Comparison of ENCODE assay signal across 13 mouse cellular contexts in the genomic region with DNA sequence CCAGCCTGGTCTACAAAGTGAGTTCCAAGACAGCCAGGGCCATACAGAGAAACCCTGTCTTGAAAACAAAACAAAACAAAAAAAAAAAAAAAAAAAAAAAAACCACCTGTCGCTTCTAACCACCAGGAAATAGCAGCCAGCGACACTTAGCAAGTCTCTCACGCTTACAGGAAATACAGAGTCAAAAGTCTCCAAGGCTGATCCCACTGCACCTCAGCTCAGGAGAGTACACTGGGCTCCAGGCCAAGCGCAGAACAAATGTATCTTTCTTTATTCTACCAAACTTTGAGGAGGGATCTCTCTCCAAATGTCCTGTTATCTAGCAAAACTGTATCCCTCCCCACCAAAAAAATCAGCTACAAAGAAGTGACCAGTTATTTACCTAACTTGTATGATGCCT. TPM values are rescaled to one million over a fixed set of nuclear protein-coding genes. Genes with fewer than 3 reads are reported as not detected.
A peak's percentile ranks its signal among the peaks of the same experiment; 100 is the strongest.
DNase-seq lines count a peak whose midpoint lies in the region; ATAC-seq lines count a peak whose summit lies in the region.
"Had no signal": no experiment of that assay in that cellular context is flagged by ENCODE, and none has a peak within 500 bp of the region (broad histone marks: within the 10 kb centered on the region; RNA-seq: fewer than 3 reads in every experiment).

No protein-coding gene starts in this region.

- no peaks in the 10 kb centered on the region for H3K36me3 ChIP-seq in forebrain, embryonic 12.5 days (replicated peaks)
- H3K36me3 ChIP-seq in forebrain, embryonic 15.5 days: no peaks in the 10 kb centered on the region
- no peaks in the 10 kb centered on the region for H3K36me3 ChIP-seq in midbrain, embryonic 13.5 days
- H3K36me3 ChIP-seq in midbrain, embryonic 16.5 days (ENCODE audit: control insufficient read depth, insufficient read depth, low read length): no peaks in the 10 kb centered on the region
- H3K36me3 ChIP-seq in intestine, embryonic 15.5 days: no peaks in the 10 kb centered on the region

- peak overlapping the region; percentile 58 for H3K4me2 ChIP-seq in forebrain, embryonic 12.5 days
- no peak overlapping the region for H3K4me2 ChIP-seq in forebrain, embryonic 15.5 days (replicated peaks)
- peak overlapping the region; percentile 20 for H3K4me2 ChIP-seq in midbrain, embryonic 13.5 days (replicated peaks)
- H3K4me2 ChIP-seq in midbrain, embryonic 16.5 days (ENCODE audit: low read length): no peak overlapping the region
- H3K4me2 ChIP-seq in intestine, embryonic 15.5 days (replicated peaks): no peak overlapping the region

- no peak for ATAC-seq in forebrain, embryonic 12.5 days (ENCODE audit: low FRiP score)
- no peak for ATAC-seq in forebrain, embryonic 15.5 days (replicated peaks)
- no peak for ATAC-seq in midbrain, embryonic 13.5 days
- no peak for ATAC-seq in midbrain, embryonic 16.5 days
- peak; percentile 48 for ATAC-seq in inflammation-experienced regulatory T-cells, adult 6 months
- no peak for ATAC-seq in intestine, embryonic 15.5 days
- ATAC-seq: intestine, embryonic 16.5 days; Patski had no signal

- peaks cover 17% of the 10 kb centered on the region for H3K4me1 ChIP-seq in forebrain, embryonic 12.5 days
- H3K4me1 ChIP-seq in forebrain, embryonic 15.5 days: peaks cover 26% of the 10 kb centered on the region
- H3K4me1 ChIP-seq in midbrain, embryonic 13.5 days (replicated peaks): peaks cover 30% of the 10 kb centered on the region
- peaks cover 19% of the 10 kb centered on the region for H3K4me1 ChIP-seq in midbrain, embryonic 16.5 days (ENCODE audit: control insufficient read depth, insufficient read depth, low read length)
- H3K4me1 ChIP-seq in intestine, embryonic 15.5 days (replicated peaks): peaks cover 10% of the 10 kb centered on the region

- 82% methylated on average over 4 of the region's 4 CpGs for WGBS in forebrain, embryonic 12.5 days
- WGBS in forebrain, embryonic 15.5 days: 71% methylated on average over 4 of the region's 4 CpGs
- 87% methylated on average over 4 of the region's 4 CpGs for WGBS in midbrain, embryonic 13.5 days
- WGBS in midbrain, embryonic 16.5 days: 86% methylated on average over 4 of the region's 4 CpGs
- 69% methylated on average over 4 of the region's 4 CpGs for WGBS in intestine, embryonic 15.5 days

- H3K9me3 ChIP-seq in forebrain, embryonic 12.5 days: no peaks in the 10 kb centered on the region
- H3K9me3 ChIP-seq in forebrain, embryonic 15.5 days: no peaks in the 10 kb centered on the region
- H3K9me3 ChIP-seq in midbrain, embryonic 13.5 days: no peaks in the 10 kb centered on the region
- H3K9me3 ChIP-seq in midbrain, embryonic 16.5 days (replicated peaks; ENCODE audit: control insufficient read depth, low read length, poor library complexity, severe bottlenecking): no peaks in the 10 kb centered on the region
- no peaks in the 10 kb centered on the region for H3K9me3 ChIP-seq in intestine, embryonic 15.5 days
- H3K9me3 ChIP-seq: midbrain, embryonic 10.5 days had no signal

- DNase-seq in thymus, postnatal 25 days: peak; percentile 49
- DNase-seq in layer of hippocampus, adult 8-10 months (ENCODE audit: low spot score in 2 of 2): no peak
- DNase-seq: adrenal gland, postnatal 14 days; heart, adult 2 months had no signal

- H3K27ac ChIP-seq in forebrain, embryonic 12.5 days: no peak overlapping the region
- no peak overlapping the region for H3K27ac ChIP-seq in forebrain, embryonic 15.5 days (replicated peaks)
- no peak overlapping the region for H3K27ac ChIP-seq in midbrain, embryonic 13.5 days
- H3K27ac ChIP-seq in midbrain, embryonic 16.5 days (ENCODE audit: low read length): no peak overlapping the region; the same call in 1 of the 2 replicates
- no peak overlapping the region for H3K27ac ChIP-seq in intestine, embryonic 15.5 days
- H3K27ac ChIP-seq: heart, adult 2 months; midbrain, embryonic 10.5 days had no signal

- H3K4me3 ChIP-seq in forebrain, embryonic 12.5 days (replicated peaks): no peak overlapping the region
- H3K4me3 ChIP-seq in forebrain, embryonic 15.5 days: no peak overlapping the region
- H3K4me3 ChIP-seq in midbrain, embryonic 13.5 days (replicated peaks): no peak overlapping the region
- H3K4me3 ChIP-seq in midbrain, embryonic 16.5 days (ENCODE audit: low read depth, low read length): no peak overlapping the region
- no peak overlapping the region for H3K4me3 ChIP-seq in intestine, embryonic 15.5 days (replicated peaks)
- H3K4me3 ChIP-seq: heart, adult 2 months had no signal

- 0 out of 2 replicates have a peak overlapping the region, but pooled peaks have one; percentile 21 for H3K9ac ChIP-seq in forebrain, embryonic 12.5 days
- no peak overlapping the region for H3K9ac ChIP-seq in forebrain, embryonic 15.5 days (replicated peaks)
- H3K9ac ChIP-seq in midbrain, embryonic 13.5 days (replicated peaks): no peak overlapping the region
- no peak overlapping the region for H3K9ac ChIP-seq in midbrain, embryonic 16.5 days (ENCODE audit: low read depth, low read length)
- H3K9ac ChIP-seq in intestine, embryonic 15.5 days: no peak overlapping the region

- no peaks in the 10 kb centered on the region for H3K27me3 ChIP-seq in forebrain, embryonic 12.5 days
- H3K27me3 ChIP-seq in forebrain, embryonic 15.5 days: no peaks in the 10 kb centered on the region
- no peaks in the 10 kb centered on the region for H3K27me3 ChIP-seq in midbrain, embryonic 13.5 days
- no peaks in the 10 kb centered on the region for H3K27me3 ChIP-seq in midbrain, embryonic 16.5 days (ENCODE audit: control insufficient read depth, insufficient read depth, low read depth, low read length)
- H3K27me3 ChIP-seq in intestine, embryonic 15.5 days (replicated peaks): no peaks in the 10 kb centered on the region

RNA-seq across cellular contexts. Expression of gene Hdhd5, which starts 2.0 kb away (rescaled TPM):
- polyA plus RNA-seq in forebrain, embryonic 12.5 days (2016; fragmentation: Nextera tagmentation; extraction: Ambion mirVana): 17.1 and 19.1 TPM in 2 replicates
- 16.8 and 18.2 TPM in 2 replicates for polyA plus RNA-seq in forebrain, embryonic 15.5 days (2015; fragmentation: Nextera tagmentation; extraction: Ambion mirVana)
- polyA plus RNA-seq in midbrain, embryonic 13.5 days (2015; fragmentation: Nextera tagmentation; extraction: Ambion mirVana): 14.5 and 15.3 TPM in 2 replicates
- polyA plus RNA-seq in midbrain, embryonic 16.5 days (2015; fragmentation: Nextera tagmentation; extraction: Ambion mirVana): 14.6 and 15.0 TPM in 2 replicates
- 10 to 100 TPM; 24.6 to 38.9 (median 33.1) TPM for polyA plus RNA-seq in inflammation-experienced regulatory T-cells, adult 6 months (2017; shearing (Covaris generic))
- polyA plus RNA-seq in intestine, embryonic 15.5 days (2015; fragmentation: Nextera tagmentation; extraction: Ambion mirVana): 15.7 and 16.5 TPM in 2 replicates
- 10 to 100 TPM; 32.5 to 39.6 (median 35.5) TPM for total RNA-seq in layer of hippocampus, adult 8-10 months (2022)

RNA-seq across cellular contexts. Expression of gene Tmem121b, which starts 35.5 kb away (rescaled TPM):
- 2.5 TPM in 2 replicates for polyA plus RNA-seq in forebrain, embryonic 12.5 days (2016; fragmentation: Nextera tagmentation; extraction: Ambion mirVana)
- 3.5 and 3.6 TPM in 2 replicates for polyA plus RNA-seq in forebrain, embryonic 15.5 days (2015; fragmentation: Nextera tagmentation; extraction: Ambion mirVana)
- polyA plus RNA-seq in midbrain, embryonic 13.5 days (2015; fragmentation: Nextera tagmentation; extraction: Ambion mirVana): 2.6 and 3.0 TPM in 2 replicates
- 2.6 and 2.9 TPM in 2 replicates for polyA plus RNA-seq in midbrain, embryonic 16.5 days (2015; fragmentation: Nextera tagmentation; extraction: Ambion mirVana)
- polyA plus RNA-seq in inflammation-experienced regulatory T-cells, adult 6 months (2017; shearing (Covaris generic)): under 1 TPM in 2 of 3 experiments, not detected in 1; 0.41 to 0.56 TPM
- 0.05 and 0.10 TPM in 2 replicates for polyA plus RNA-seq in intestine, embryonic 15.5 days (2015; fragmentation: Nextera tagmentation; extraction: Ambion mirVana)
- total RNA-seq in layer of hippocampus, adult 8-10 months (2022): 10 to 100 TPM; 31.5 to 39.8 (median 34.0) TPM
- total RNA-seq: heart, adult 2 months had no signal
- polyA plus RNA-seq: heart, adult 2 months had no signal

Comparison
In these comparisons a context has a peak if more than half of its experiments do, and no peak if none do; other contexts are left out.
1. H3K4me2 ChIP-seq: peak in forebrain, embryonic 12.5 days (single experiment) and midbrain, embryonic 13.5 days (single experiment); none in forebrain, embryonic 15.5 days (single experiment), midbrain, embryonic 16.5 days (single experiment) and intestine, embryonic 15.5 days (single experiment).